Mouse (Mus musculus) stomach, embryonic 14.5 days (tissue): ENCODE measurements around the gene Golga4. TPM values are rescaled to one million over a fixed set of nuclear protein-coding genes. Genes with fewer than 3 reads are reported as not detected.

ENCODE experiments used
- ATAC-seq: fragments of 200-750 bp; cut with Nextera tagmentation; 2 replicates; pipeline ENCODE4 v1.8.0; 2017; ENCODE audit warnings: low read depth, moderate TSS enrichment; ENCODE audit not compliant: insufficient number of reproducible peaks, insufficient read depth, low FRiP score
- H3K27ac ChIP-seq: fragments of 300-500 bp; sonication (generic); 2 replicates; pipeline ENCODE4 v1.5.1; 2014; ENCODE audit warnings: mild to moderate bottlenecking, low read length, moderate library complexity, mixed read lengths
- H3K27me3 ChIP-seq: fragments of 300-500 bp; sonication (generic); 2 replicates; pipeline ENCODE4 v1.6.1; 2014; ENCODE audit warnings: low read length, control low read depth, mixed read lengths; ENCODE audit not compliant: control insufficient read depth, insufficient read depth
- H3K36me3 ChIP-seq: fragments of 300-500 bp; sonication (generic); 2 replicates; pipeline ENCODE4 v1.6.1; 2014; ENCODE audit warnings: mild to moderate bottlenecking, control low read depth, low read length, moderate library complexity, mixed read lengths; ENCODE audit not compliant: control insufficient read depth, insufficient read depth
- H3K4me1 ChIP-seq: fragments of 300-500 bp; sonication (generic); 2 replicates; pipeline ENCODE4 v1.6.1; 2014; ENCODE audit warnings: low read length, control low read depth, mixed read lengths; ENCODE audit not compliant: control insufficient read depth, insufficient read depth
- H3K4me2 ChIP-seq: fragments of 300-500 bp; sonication (generic); replicated peaks from 2 replicates; pipeline ENCODE4 v1.6.1; 2014; ENCODE audit warnings: low read depth, low read length, control low read depth
- H3K4me3 ChIP-seq: fragments of 300-500 bp; sonication (generic); 2 replicates; pipeline ENCODE4 v1.5.1; 2014; ENCODE audit warnings: low read depth, low read length, control low read depth
- H3K9ac ChIP-seq: fragments of 300-500 bp; sonication (generic); replicated peaks from 2 replicates; pipeline ENCODE4 v1.6.1; 2014; ENCODE audit warnings: low read depth, mild to moderate bottlenecking, control low read depth, low read length, moderate library complexity, mixed read lengths
- H3K9me3 ChIP-seq: fragments of 300-500 bp; sonication (generic); 2 replicates; pipeline ENCODE4 v1.6.1; 2016; ENCODE audit warnings: low read depth, low read length, control low read depth; ENCODE audit not compliant: control insufficient read depth
- WGBS: fragments of 180-500 bp; shearing (Covaris S2); extraction: QIAGEN DNeasy Blood & Tissue Kit; methylation state at CpG from one replicate; pipeline ENCODE4 v1.1.7; 2014; 5-methylcytosine and 5-hydroxymethylcytosine counted together
- polyA plus RNA-seq: library from polyadenylated mRNA; unstranded; fragments of >200 nt; fragmentation: Nextera tagmentation; extraction: Ambion mirVana; gene quantifications from 2 replicates; pipeline ENCODE4 v1.2.1, GENCODE M21; 2014

Gene Golga4
- 70.8 and 73.4 TPM in 2 replicates for polyA plus RNA-seq

- no peaks in the 10 kb centered on the region for H3K36me3 ChIP-seq
- H3K4me2 ChIP-seq: peak within 1 kb of the TSS; percentile 97
- H3K9me3 ChIP-seq: no peaks in the 10 kb centered on the region
- H3K4me1 ChIP-seq: peaks cover 23% of the 10 kb centered on the region
- under 1% methylated on average over 43 of the region's 43 CpGs for WGBS
- H3K27ac ChIP-seq: peak within 1 kb of the TSS; percentile 63
- H3K4me3 ChIP-seq: peak within 1 kb of the TSS; percentile 95
- H3K27me3 ChIP-seq: no peaks in the 10 kb centered on the region
- peak; percentile 85 for ATAC-seq
- H3K9ac ChIP-seq: peak within 1 kb of the TSS; percentile 85
Observed at GRCm38 (mm10) chr9:118506020-118506403, at the start of gene Golga4. Gene Golga4, plus strand, starts transcription at chr9:118506267.

- Histone ChIP-seq H3K36me3 (no peaks in the 10 kb centered on the region), H3K9ac (no peak overlapping the region), H3K4me2 (no peak overlapping the region), H3K9me3 (no peaks in the 10 kb centered on the region), H3K27me3 (no peaks in the 10 kb centered on the region), H3K4me1 (no peaks in the 10 kb centered on the region), H3K27ac (no peak overlapping the region), H3K4me3 (no peak overlapping the region)
- 25% methylated on average over 5 of the region's 6 CpGs for WGBS
- ATAC-seq: no peak
Observed at GRCm38 (mm10) chr9:118456405-118456804, 49.7 kb upstream of the Golga4 start.

GRCm38 (mm10) chr9:118458039-118458438 lies 48.0 kb upstream of the Golga4 start:
- WGBS: 7% methylated on average over 5 of the region's 5 CpGs
- H3K9me3 ChIP-seq: no peaks in the 10 kb centered on the region
- no peak overlapping the region for H3K4me2 ChIP-seq
- no peak for ATAC-seq
- no peak overlapping the region for H3K4me3 ChIP-seq
- H3K27me3 ChIP-seq: no peaks in the 10 kb centered on the region
- no peak overlapping the region for H3K27ac ChIP-seq
- no peaks in the 10 kb centered on the region for H3K36me3 ChIP-seq
- H3K4me1 ChIP-seq: no peaks in the 10 kb centered on the region
- H3K9ac ChIP-seq: no peak overlapping the region

- Histone ChIP-seq H3K27ac (no peak overlapping the region), H3K9me3 (no peaks in the 10 kb centered on the region), H3K4me2 (no peak overlapping the region), H3K4me1 (no peaks in the 10 kb centered on the region), H3K27me3 (peaks cover 17% of the 10 kb centered on the region), H3K4me3 (no peak overlapping the region), H3K36me3 (no peaks in the 10 kb centered on the region), H3K9ac (no peak overlapping the region)
- ATAC-seq: no peak
- WGBS: 57% methylated on average over 1 of the region's 1 CpGs
Observed at GRCm38 (mm10) chr9:118464031-118464430, 42.0 kb upstream of the Golga4 start.

GRCm38 (mm10) chr9:118468301-118468700 lies 37.8 kb upstream of the Golga4 start:
- no peaks in the 10 kb centered on the region for H3K9me3 ChIP-seq
- H3K4me3 ChIP-seq: no peak overlapping the region
- 2% methylated on average over 14 of the region's 14 CpGs for WGBS
- no peak overlapping the region for H3K4me2 ChIP-seq
- H3K27me3 ChIP-seq: peaks cover 35% of the 10 kb centered on the region
- no peaks in the 10 kb centered on the region for H3K36me3 ChIP-seq
- H3K27ac ChIP-seq: no peak overlapping the region
- H3K9ac ChIP-seq: no peak overlapping the region
- no peaks in the 10 kb centered on the region for H3K4me1 ChIP-seq
- no peak for ATAC-seq

GRCm38 (mm10) chr9:118469272-118469671 lies 36.8 kb upstream of the Golga4 start:
- H3K9me3 ChIP-seq: no peaks in the 10 kb centered on the region
- H3K36me3 ChIP-seq: no peaks in the 10 kb centered on the region
- no peak for ATAC-seq
- no peak overlapping the region for H3K4me2 ChIP-seq
- H3K4me3 ChIP-seq: no peak overlapping the region
- no peak overlapping the region for H3K27ac ChIP-seq
- WGBS: 14% methylated on average over 16 of the region's 16 CpGs
- H3K4me1 ChIP-seq: no peaks in the 10 kb centered on the region
- H3K9ac ChIP-seq: no peak overlapping the region
- peaks cover 36% of the 10 kb centered on the region for H3K27me3 ChIP-seq

GRCm38 (mm10) chr9:118471296-118471695 lies 34.8 kb upstream of the Golga4 start:
- H3K9ac ChIP-seq: no peak overlapping the region
- no peaks in the 10 kb centered on the region for H3K4me1 ChIP-seq
- ATAC-seq: no peak
- 15% methylated on average over 3 of the region's 3 CpGs for WGBS
- H3K27me3 ChIP-seq: peaks cover 48% of the 10 kb centered on the region
- H3K36me3 ChIP-seq: no peaks in the 10 kb centered on the region
- H3K9me3 ChIP-seq: no peaks in the 10 kb centered on the region
- H3K27ac ChIP-seq: no peak overlapping the region
- no peak overlapping the region for H3K4me2 ChIP-seq
- H3K4me3 ChIP-seq: no peak overlapping the region

GRCm38 (mm10) chr9:118476211-118476765 lies 29.8 kb upstream of the Golga4 start:
- 2% methylated on average over 22 of the region's 22 CpGs for WGBS
- H3K27ac ChIP-seq: no peak overlapping the region
- H3K9me3 ChIP-seq: no peaks in the 10 kb centered on the region
- H3K4me2 ChIP-seq: 0 out of 2 replicates have a peak overlapping the region, but pooled peaks have one; percentile 2
- H3K4me1 ChIP-seq: peaks cover 9% of the 10 kb centered on the region; the same call in 1 of the 2 replicates
- H3K9ac ChIP-seq: no peak overlapping the region
- H3K27me3 ChIP-seq: peaks cover 51% of the 10 kb centered on the region
- H3K4me3 ChIP-seq: 0 out of 2 replicates have a peak overlapping the region, but pooled peaks have one; percentile 4
- H3K36me3 ChIP-seq: no peaks in the 10 kb centered on the region
- no peak for ATAC-seq
